7 mouse cellular contexts compared by ENCODE assay signal in genomic region chr1:91414903-91415302, GRCm38 (mm10). TPM values are rescaled to one million over a fixed set of nuclear protein-coding genes. Genes with fewer than 3 reads are reported as not detected.
DNase-seq lines count a peak whose midpoint lies in the region; ATAC-seq and TF ChIP-seq lines count a peak whose summit lies in the region.

No protein-coding gene starts in this region.

- 58% methylated on average over 4 of the region's 4 CpGs for WGBS in forebrain, embryonic 10.5 days
- 43% methylated on average over 4 of the region's 4 CpGs for WGBS in hindbrain, postnatal 0 days
- 22% methylated on average over 4 of the region's 4 CpGs for WGBS in neural tube, embryonic 14.5 days

- peak overlapping the region; percentile 97 for H3K27ac ChIP-seq in forebrain, embryonic 10.5 days
- peak overlapping the region; percentile 91 for H3K27ac ChIP-seq in hindbrain, postnatal 0 days
- peak overlapping the region; percentile 91 for H3K27ac ChIP-seq in neural tube, embryonic 14.5 days (ENCODE audit: low read depth, low read length)

- no peak for TF ChIP-seq CTCF in hindbrain, postnatal 0 days (IDR thresholded peaks at IDR 0.05; ENCODE audit: low read depth)

- peak; percentile 60 for DNase-seq in kidney, postnatal 10 days
- DNase-seq in kidney, adult 11 months = no peak
- peak; percentile 21 for DNase-seq in forebrain, embryonic 10.5 days (ENCODE audit: extremely low spot score, low spot score)
- DNase-seq in hindbrain, postnatal 0 days (ENCODE audit: low spot score) = peak; percentile 35
- no peak for DNase-seq in layer of hippocampus, adult 18-20 months (ENCODE audit: low spot score in 2 of 2)
- no peak for DNase-seq in gastrocnemius, postnatal 10 days

- no peak for ATAC-seq in hindbrain, postnatal 0 days
- ATAC-seq in neural tube, embryonic 14.5 days (ENCODE audit: low read depth) = no peak

- peak overlapping the region; percentile 83; the same call in 1 of the 2 replicates for H3K9ac ChIP-seq in hindbrain, postnatal 0 days (replicated peaks; ENCODE audit: low read length)
- H3K9ac ChIP-seq in neural tube, embryonic 14.5 days (replicated peaks; ENCODE audit: low read depth, low read length) = no peak overlapping the region

- H3K27me3 ChIP-seq in forebrain, embryonic 10.5 days (ENCODE audit: poor library complexity, severe bottlenecking) = peaks cover 19% of the 10 kb centered on the region; the same call in 1 of the 2 replicates
- no peaks in the 10 kb centered on the region for H3K27me3 ChIP-seq in hindbrain, postnatal 0 days (ENCODE audit: insufficient read depth, low read length)
- H3K27me3 ChIP-seq in neural tube, embryonic 14.5 days (ENCODE audit: control insufficient read depth, insufficient read depth, low read length) = no peaks in the 10 kb centered on the region

- H3K4me1 ChIP-seq in forebrain, embryonic 10.5 days = peaks cover 55% of the 10 kb centered on the region
- H3K4me1 ChIP-seq in hindbrain, postnatal 0 days (ENCODE audit: insufficient read depth, low read length) = peaks cover 9% of the 10 kb centered on the region; the same call in 1 of the 2 replicates
- peaks cover 19% of the 10 kb centered on the region for H3K4me1 ChIP-seq in neural tube, embryonic 14.5 days (ENCODE audit: control insufficient read depth, insufficient read depth, low read length)

- H3K4me3 ChIP-seq in forebrain, embryonic 10.5 days = peak overlapping the region; percentile 80; the same call in 1 of the 2 replicates
- H3K4me3 ChIP-seq in hindbrain, postnatal 0 days (ENCODE audit: low read length) = no peak overlapping the region
- H3K4me3 ChIP-seq in neural tube, embryonic 14.5 days (ENCODE audit: low read depth, low read length) = no peak overlapping the region

- peaks cover 13% of the 10 kb centered on the region for H3K36me3 ChIP-seq in forebrain, embryonic 10.5 days (replicated peaks)
- peaks cover 24% of the 10 kb centered on the region; the same call in 1 of the 2 replicates for H3K36me3 ChIP-seq in hindbrain, postnatal 0 days (ENCODE audit: insufficient read depth, low read length)
- H3K36me3 ChIP-seq in neural tube, embryonic 14.5 days (ENCODE audit: control insufficient read depth, insufficient read depth, low read length) = peaks cover 5% of the 10 kb centered on the region; the same call in 1 of the 2 replicates

- H3K9me3 ChIP-seq in forebrain, embryonic 10.5 days = no peaks in the 10 kb centered on the region
- no peaks in the 10 kb centered on the region for H3K9me3 ChIP-seq in hindbrain, postnatal 0 days (ENCODE audit: low read length)
- no peaks in the 10 kb centered on the region for H3K9me3 ChIP-seq in neural tube, embryonic 14.5 days (ENCODE audit: control insufficient read depth, low read length)

- H3K4me2 ChIP-seq in hindbrain, postnatal 0 days (ENCODE audit: low read depth, low read length) = peak overlapping the region; percentile 96
- no peak overlapping the region; the same call in 1 of the 2 replicates for H3K4me2 ChIP-seq in neural tube, embryonic 14.5 days (ENCODE audit: low read depth, low read length)

RNA-seq across cellular contexts. Expression of gene Hes6, which starts 1.1 kb away (rescaled TPM):
- polyA plus RNA-seq in forebrain, embryonic 10.5 days (2016; fragmentation: Nextera tagmentation; extraction: Ambion mirVana) = 156 and 177 TPM in 2 replicates
- 154 and 160 TPM in 2 replicates for total RNA-seq in hindbrain, postnatal 0 days (2014; rRNA removed)
- 129 and 131 TPM in 2 replicates for polyA plus RNA-seq in hindbrain, postnatal 0 days (2015; fragmentation: Nextera tagmentation; extraction: Ambion mirVana)
- 100 and 101 TPM in 2 replicates for polyA plus RNA-seq in neural tube, embryonic 14.5 days (2014; fragmentation: Nextera tagmentation; extraction: Ambion mirVana)
- 10 to 100 TPM; 13.1 to 16.4 TPM for total RNA-seq in layer of hippocampus, adult 18-20 months (2021)
- 10 to 100 TPM; 19.8 to 21.4 TPM for total RNA-seq in gastrocnemius, postnatal 10 days (2021)

RNA-seq across cellular contexts. Expression of gene Ilkap, which starts 16.3 kb away (rescaled TPM):
- 168 and 176 TPM in 2 replicates for polyA plus RNA-seq in forebrain, embryonic 10.5 days (2016; fragmentation: Nextera tagmentation; extraction: Ambion mirVana)
- total RNA-seq in hindbrain, postnatal 0 days (2014; rRNA removed) = 66.7 and 66.9 TPM in 2 replicates
- polyA plus RNA-seq in hindbrain, postnatal 0 days (2015; fragmentation: Nextera tagmentation; extraction: Ambion mirVana) = 119 and 120 TPM in 2 replicates
- 145 and 150 TPM in 2 replicates for polyA plus RNA-seq in neural tube, embryonic 14.5 days (2014; fragmentation: Nextera tagmentation; extraction: Ambion mirVana)
- total RNA-seq in layer of hippocampus, adult 18-20 months (2021) = 10 to 100 TPM; 62.3 to 63.0 TPM
- total RNA-seq in gastrocnemius, postnatal 10 days (2021) = 10 to 100 TPM; 48.2 to 49.3 TPM

RNA-seq across cellular contexts. Expression of gene Per2, which starts 44.2 kb away (rescaled TPM):
- 1.3 and 1.6 TPM in 2 replicates for polyA plus RNA-seq in forebrain, embryonic 10.5 days (2016; fragmentation: Nextera tagmentation; extraction: Ambion mirVana)
- 10.0 and 12.0 TPM in 2 replicates for total RNA-seq in hindbrain, postnatal 0 days (2014; rRNA removed)
- 4.2 and 5.1 TPM in 2 replicates for polyA plus RNA-seq in hindbrain, postnatal 0 days (2015; fragmentation: Nextera tagmentation; extraction: Ambion mirVana)
- polyA plus RNA-seq in neural tube, embryonic 14.5 days (2014; fragmentation: Nextera tagmentation; extraction: Ambion mirVana) = 3.7 and 7.5 TPM in 2 replicates
- 10 to 100 TPM; 32.2 to 35.2 TPM for total RNA-seq in layer of hippocampus, adult 18-20 months (2021)
- 1 to 10 TPM; 4.9 to 6.8 TPM for total RNA-seq in gastrocnemius, postnatal 10 days (2021)

RNA-seq across cellular contexts. Expression of gene Erfe, which starts 48.7 kb away (rescaled TPM):
- 1.1 and 1.6 TPM in 2 replicates for polyA plus RNA-seq in forebrain, embryonic 10.5 days (2016; fragmentation: Nextera tagmentation; extraction: Ambion mirVana)
- 0.25 and 0.42 TPM in 2 replicates for total RNA-seq in hindbrain, postnatal 0 days (2014; rRNA removed)
- polyA plus RNA-seq in hindbrain, postnatal 0 days (2015; fragmentation: Nextera tagmentation; extraction: Ambion mirVana) = 0.15 and 0.19 TPM in 2 replicates
- 0.17 TPM in 1 of 2 replicates, not detected in the other for polyA plus RNA-seq in neural tube, embryonic 14.5 days (2014; fragmentation: Nextera tagmentation; extraction: Ambion mirVana)
- not detected for total RNA-seq in layer of hippocampus, adult 18-20 months (2021)
- 1 to 10 TPM; 1.1 to 1.3 TPM for total RNA-seq in gastrocnemius, postnatal 10 days (2021)

Comparison
In these comparisons a context has a peak if more than half of its experiments do, and no peak if none do; other contexts are left out.
1. DNase-seq: peak in kidney, postnatal 10 days (single experiment), forebrain, embryonic 10.5 days (single experiment) and hindbrain, postnatal 0 days (single experiment); none in kidney, adult 11 months (single experiment), layer of hippocampus, adult 18-20 months (0 of 2) and gastrocnemius, postnatal 10 days (single experiment).
2. Peak in every context shown above with its lines, with median percentiles within 50 percentile points of each other: H3K27ac ChIP-seq.